Mouse (Mus musculus) layer of hippocampus, adult 6 months (tissue): ENCODE data around the gene Olfr364-ps1. TPM values are rescaled to one million over a fixed set of nuclear protein-coding genes. Genes with fewer than 3 reads are reported as not detected.

Experiments
- long read RNA-seq, 2 experiments: library from polyadenylated mRNA; unstranded; transcript quantifications; one replicate each; pipeline ENCODE4 v2.0.0; 2019 to 2020
- polyA plus RNA-seq: library from polyadenylated mRNA; unstranded; fragments of <200 nt; fragmentation: Nextera tagmentation; gene quantifications from 2 replicates; pipeline ENCODE4 v1.2.3, GENCODE M21; 2021

The Olfr364-ps1 gene
- polyA plus RNA-seq = not detected in 2 replicates
- long read RNA-seq, experiment 1 = 0 reads
- long read RNA-seq, experiment 2 = 0 reads

DNA sequence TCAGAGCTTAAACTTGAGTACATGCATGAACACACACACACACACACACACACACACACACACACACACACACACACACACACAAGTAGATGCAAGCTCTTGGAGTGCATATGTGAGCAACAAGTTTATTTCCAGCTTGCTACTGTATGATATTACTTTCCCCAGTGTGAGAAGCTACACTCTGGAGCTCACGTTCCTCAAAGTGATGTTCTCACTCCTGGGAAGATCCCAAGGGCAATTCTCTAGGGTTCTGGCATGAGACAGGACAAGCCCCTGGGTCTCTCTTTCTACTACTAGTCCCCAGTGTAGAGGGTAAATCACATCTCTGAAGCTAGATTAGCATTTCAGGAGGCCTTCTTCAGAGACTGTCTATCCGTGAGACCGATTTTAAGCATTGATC is at the start of gene Olfr364-ps1:
TSS of gene Olfr364-ps1 (plus strand) at position 301 of the 400 bp plus-strand sequence.

DNA sequence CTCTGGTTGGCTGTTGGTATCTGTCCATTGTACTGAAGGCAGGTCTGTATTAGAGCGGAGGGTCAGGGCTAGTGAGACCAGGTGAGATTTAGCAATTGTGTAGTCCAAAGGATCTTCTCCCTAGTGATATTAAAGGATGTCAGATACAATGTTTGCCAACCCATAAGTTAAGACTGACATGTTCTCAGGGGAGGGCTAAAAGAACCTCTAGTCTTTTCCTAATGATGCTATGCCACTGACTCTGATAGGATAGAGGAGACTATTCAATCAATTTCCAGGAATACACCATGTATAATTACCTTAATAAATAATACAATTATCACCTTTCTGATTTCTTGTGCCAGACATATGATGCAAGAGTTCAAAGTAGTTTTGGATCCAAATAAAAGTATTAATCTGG is 21.3 kb upstream of the Olfr364-ps1 start, which contains the start of gene Olfr362:
TSS of gene Olfr362 (minus strand) at position 101 of the 400 bp plus-strand sequence.

DNA sequence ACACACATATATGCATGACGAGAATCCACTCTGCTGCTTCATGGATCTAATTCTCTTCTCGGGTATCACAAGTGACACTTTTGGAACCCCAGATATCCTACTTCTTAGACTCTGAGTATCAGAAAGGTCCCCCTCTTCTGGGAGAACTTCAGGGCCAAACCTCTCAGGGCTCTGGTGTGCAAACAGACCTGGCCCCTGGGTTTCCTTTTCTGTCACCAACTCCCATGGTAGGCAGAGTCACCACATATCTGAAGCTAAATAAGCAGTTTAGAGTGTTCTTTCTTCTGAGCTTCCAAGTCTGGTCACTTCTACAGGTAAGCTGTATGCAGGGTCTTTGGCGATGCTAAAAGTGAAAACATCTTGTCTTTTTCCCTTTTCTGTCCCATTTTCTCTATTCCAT is 48.8 kb downstream of the Olfr364-ps1 start, which contains the start of gene Olfr365:
TSS of gene Olfr365 (plus strand) at position 301 of the 400 bp plus-strand sequence.

Other genes starting within 250 kb of the Olfr364-ps1 start
- not detected in 2 replicates for gene Olfr353, start 246.4 kb upstream of the Olfr364-ps1 start, polyA plus RNA-seq
- gene Olfr354, start 233.6 kb upstream of the Olfr364-ps1 start, polyA plus RNA-seq = not detected in 2 replicates
- not detected in 2 replicates for gene Olfr355, start 210.4 kb upstream of the Olfr364-ps1 start, polyA plus RNA-seq
- not detected in 2 replicates for gene Olfr356, start 202.2 kb upstream of the Olfr364-ps1 start, polyA plus RNA-seq
- gene Olfr357, start 145.5 kb upstream of the Olfr364-ps1 start, polyA plus RNA-seq = not detected in 2 replicates
- not detected in 2 replicates for gene Olfr358, start 130.0 kb upstream of the Olfr364-ps1 start, polyA plus RNA-seq
- not detected in 2 replicates for gene Olfr360, start 73.6 kb upstream of the Olfr364-ps1 start, polyA plus RNA-seq
- not detected in 2 replicates for gene Olfr361, start 50.0 kb upstream of the Olfr364-ps1 start, polyA plus RNA-seq
- gene Olfr362, start 21.4 kb upstream of the Olfr364-ps1 start, polyA plus RNA-seq = not detected in 2 replicates
- gene Olfr365, start 48.9 kb downstream of the Olfr364-ps1 start, polyA plus RNA-seq = not detected in 2 replicates
- gene Olfr366, start 72.3 kb downstream of the Olfr364-ps1 start, polyA plus RNA-seq = not detected in 2 replicates
- gene Olfr368, start 187.2 kb downstream of the Olfr364-ps1 start, polyA plus RNA-seq = not detected in 2 replicates
- 14.1 and 17.3 TPM in 2 replicates for gene Pdcl, start 220.0 kb downstream of the Olfr364-ps1 start, polyA plus RNA-seq